Mouse (Mus musculus): ENCODE measurements at regions not wholly inside any gene's neighbourhood (a gene's known extent, or its start where the extent isn't known, plus 50 kb on each side); places are given as distances from the start of the nearest gene placed in this dataset.
"Not testable (repeated sequence)": the region's sequence is repeated elsewhere in the genome, so short reads cannot be mapped to it uniquely, and the experiment has no call there.

DNA sequence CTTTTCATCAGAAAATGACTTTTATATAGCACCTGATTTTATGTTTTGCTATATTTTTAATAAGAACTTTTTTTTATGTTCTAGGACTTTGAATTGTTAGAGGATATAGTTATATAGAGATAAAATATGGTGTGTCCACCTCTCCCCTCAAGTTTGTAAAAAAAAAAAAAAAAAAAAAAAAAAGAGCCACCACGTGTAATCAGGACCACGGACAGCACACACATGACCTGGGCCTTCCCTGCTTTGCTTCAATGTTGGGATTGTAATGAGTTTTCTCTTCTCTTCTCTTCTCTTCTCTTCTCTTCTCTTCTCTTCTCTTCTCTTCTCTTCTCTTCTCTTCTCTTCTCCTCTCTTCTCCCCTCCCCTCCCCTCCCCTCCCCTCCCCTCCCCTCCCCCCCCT is 78.5 kb downstream of the 1700010I14Rik start:
- not testable (repeated sequence) for H3K36me3 ChIP-seq; H3K4me3 ChIP-seq; ATAC-seq (ENCODE audit: insufficient number of reproducible peaks, low FRiP score); H3K9ac ChIP-seq; H3K4me1 ChIP-seq (replicated peaks); H3K9me3 ChIP-seq (replicated peaks); H3K27ac ChIP-seq (ENCODE audit: poor library complexity, severe bottlenecking); H3K27me3 ChIP-seq (replicated peaks); H3K4me2 ChIP-seq
- WGBS = 11% methylated on average over 2 of the region's 2 CpGs

DNA sequence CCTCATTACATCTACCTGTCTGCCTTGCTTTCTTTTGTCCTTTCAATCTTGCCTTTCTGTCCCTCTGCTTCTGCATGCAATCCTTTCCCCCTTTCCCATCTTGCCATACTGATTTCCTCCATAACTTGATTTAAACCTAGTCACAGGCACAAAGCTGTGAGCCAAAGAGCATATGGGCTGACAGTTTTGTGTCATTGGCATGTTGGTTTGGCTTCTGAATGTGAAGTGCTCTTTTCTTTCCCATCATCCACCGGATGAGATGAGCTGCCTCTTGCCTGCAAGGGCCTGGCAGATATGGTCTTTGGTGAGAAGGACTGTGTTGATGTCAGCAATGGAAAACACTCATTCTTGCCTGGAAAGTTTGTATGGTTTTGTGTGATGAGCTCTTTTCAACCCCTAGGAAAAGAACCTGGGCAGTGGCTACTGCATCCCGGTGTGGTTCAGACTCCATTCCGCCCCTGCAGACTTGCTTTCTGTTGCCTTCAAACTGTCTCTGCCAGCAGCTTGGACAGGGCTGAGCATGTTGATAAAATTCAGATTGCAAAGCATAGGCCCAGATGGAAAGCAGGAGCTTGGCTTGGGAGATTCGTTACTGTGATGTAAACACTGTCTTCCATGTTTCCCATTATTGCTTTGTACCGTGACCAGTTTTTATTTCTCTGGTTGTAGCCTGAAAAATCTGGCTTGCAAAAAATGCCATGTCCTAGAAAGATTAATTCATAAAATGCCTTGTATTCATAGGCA is 80.9 kb downstream of the 1700010I14Rik start:
- 79% methylated on average over 5 of the region's 5 CpGs for WGBS

DNA sequence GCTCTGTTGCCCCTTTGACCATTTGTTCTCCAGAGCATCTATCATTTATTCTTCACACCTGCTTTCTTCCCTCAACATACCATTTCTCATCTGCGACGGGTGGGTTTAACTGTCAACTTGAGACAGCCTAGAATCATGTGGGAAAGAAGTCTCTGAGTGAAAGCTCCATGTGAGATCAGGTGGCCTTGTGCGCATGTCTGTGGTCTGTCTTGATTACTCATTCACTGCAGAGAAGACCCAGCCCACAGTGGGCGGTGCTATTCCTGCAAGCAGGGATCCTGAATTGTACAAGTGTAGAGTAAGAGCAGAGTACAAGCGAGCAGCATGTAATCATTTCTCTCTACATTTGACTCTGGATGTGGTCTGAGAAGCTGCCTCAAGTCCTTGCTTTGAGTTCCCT is 95.5 kb downstream of the 1700010I14Rik start:
- Histone ChIP-seq H3K36me3 (no peaks in the 10 kb centered on the region), H3K4me1 (replicated peaks) (no peaks in the 10 kb centered on the region), H3K27me3 (replicated peaks) (no peaks in the 10 kb centered on the region), H3K27ac (ENCODE audit: poor library complexity, severe bottlenecking) (no peak overlapping the region), H3K4me3 (no peak overlapping the region), H3K9ac (no peak overlapping the region), H3K9me3 (replicated peaks) (peaks cover 27% of the 10 kb centered on the region), H3K4me2 (no peak overlapping the region)
- 88% methylated on average over 5 of the region's 5 CpGs for WGBS
- no peak for ATAC-seq (ENCODE audit: insufficient number of reproducible peaks, low FRiP score)

More for the DNA sequence above, 80.9 kb downstream of the 1700010I14Rik start:
- Histone ChIP-seq H3K4me3 (no peak overlapping the region), H3K9me3 (replicated peaks) (no peaks in the 10 kb centered on the region), H3K27ac (ENCODE audit: poor library complexity, severe bottlenecking) (no peak overlapping the region), H3K27me3 (replicated peaks) (no peaks in the 10 kb centered on the region), H3K9ac (no peak overlapping the region), H3K4me2 (no peak overlapping the region), H3K4me1 (replicated peaks) (no peaks in the 10 kb centered on the region), H3K36me3 (no peaks in the 10 kb centered on the region)
- no peak for ATAC-seq (ENCODE audit: insufficient number of reproducible peaks, low FRiP score)

DNA sequence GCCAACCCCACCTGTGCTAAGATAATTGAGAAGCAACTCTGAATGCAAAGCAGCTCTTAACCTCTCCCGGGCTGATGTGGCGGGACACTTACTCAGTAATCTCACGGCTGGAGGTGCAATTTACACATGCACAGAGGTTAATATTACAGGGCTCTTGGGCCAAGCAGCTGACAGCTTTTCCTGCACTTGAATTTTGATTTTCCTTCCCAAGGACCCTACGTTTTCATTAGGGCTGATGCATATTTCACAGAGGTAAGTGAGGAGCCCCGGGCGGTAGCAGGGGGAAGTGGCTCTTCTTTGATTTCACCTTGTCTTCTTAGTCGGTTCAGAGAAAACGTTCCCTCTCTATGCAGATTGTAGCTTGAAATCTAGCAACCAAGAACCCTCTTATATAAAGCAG is 139.7 kb downstream of the 1700010I14Rik start:
- Histone ChIP-seq H3K27ac (ENCODE audit: poor library complexity, severe bottlenecking) (no peak overlapping the region), H3K4me1 (replicated peaks) (no peaks in the 10 kb centered on the region), H3K9ac (no peak overlapping the region), H3K27me3 (replicated peaks) (no peaks in the 10 kb centered on the region), H3K4me2 (no peak overlapping the region), H3K36me3 (no peaks in the 10 kb centered on the region), H3K4me3 (no peak overlapping the region), H3K9me3 (replicated peaks) (no peaks in the 10 kb centered on the region)
- WGBS = 56% methylated on average over 8 of the region's 8 CpGs
- ATAC-seq (ENCODE audit: insufficient number of reproducible peaks, low FRiP score) = no peak

DNA sequence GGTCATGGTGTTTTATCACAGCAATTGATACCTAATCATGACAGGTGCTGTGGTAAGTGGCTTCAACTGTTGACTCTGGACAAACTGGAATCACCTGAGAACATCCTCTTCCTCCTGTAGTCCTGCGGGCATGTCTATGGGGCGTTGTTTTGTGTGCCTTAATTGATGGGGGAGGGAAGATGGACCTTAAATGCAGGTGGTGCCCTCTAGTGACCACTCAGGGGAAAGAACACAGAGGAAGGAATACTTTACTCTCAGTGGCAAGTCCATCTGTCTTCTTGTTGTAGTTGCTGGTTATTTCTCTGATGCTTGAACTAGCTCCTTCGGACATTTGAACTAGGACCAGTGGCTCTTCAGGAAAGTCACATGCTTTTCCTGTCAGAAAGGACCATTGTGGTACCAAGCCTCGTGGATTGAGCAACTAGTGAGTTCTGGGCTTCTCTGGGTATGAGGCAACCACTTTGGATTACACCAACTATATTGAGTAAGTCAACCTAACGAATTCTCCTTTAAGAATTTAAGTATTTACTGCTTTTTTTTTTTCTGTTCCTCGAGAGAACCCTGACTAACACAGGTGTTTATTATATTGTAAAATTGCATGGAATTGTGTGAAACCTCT is 157.6 kb downstream of the 1700010I14Rik start:
- WGBS = 59% methylated on average over 6 of the region's 6 CpGs
- Histone ChIP-seq H3K27ac (ENCODE audit: poor library complexity, severe bottlenecking) (no peak overlapping the region), H3K4me2 (no peak overlapping the region), H3K4me3 (no peak overlapping the region), H3K9me3 (replicated peaks) (no peaks in the 10 kb centered on the region), H3K27me3 (replicated peaks) (no peaks in the 10 kb centered on the region), H3K4me1 (replicated peaks) (no peaks in the 10 kb centered on the region), H3K9ac (no peak overlapping the region), H3K36me3 (no peaks in the 10 kb centered on the region)
- ATAC-seq (ENCODE audit: insufficient number of reproducible peaks, low FRiP score) = no peak

DNA sequence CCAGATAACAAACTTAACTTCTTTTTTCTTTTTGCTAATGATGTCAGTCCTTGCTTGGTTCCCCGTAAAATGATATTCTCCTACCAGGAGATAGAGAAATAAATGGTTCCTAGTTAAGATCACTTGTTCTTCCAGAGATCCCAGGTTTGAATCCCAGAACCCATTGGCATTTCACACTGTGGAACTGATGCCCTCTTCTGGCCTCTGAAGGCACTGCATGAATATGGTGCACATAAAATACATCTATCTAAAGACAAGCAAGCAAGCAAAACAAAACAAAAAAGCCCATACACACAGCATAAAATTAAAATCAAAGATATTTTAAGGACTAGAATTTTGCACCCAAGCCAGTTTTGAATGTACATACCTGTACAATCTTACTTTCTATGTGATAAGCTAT is 162.5 kb downstream of the 1700010I14Rik start:
- no peak overlapping the region for H3K9ac ChIP-seq
- WGBS = 86% methylated on average over 1 of the region's 1 CpGs

DNA sequence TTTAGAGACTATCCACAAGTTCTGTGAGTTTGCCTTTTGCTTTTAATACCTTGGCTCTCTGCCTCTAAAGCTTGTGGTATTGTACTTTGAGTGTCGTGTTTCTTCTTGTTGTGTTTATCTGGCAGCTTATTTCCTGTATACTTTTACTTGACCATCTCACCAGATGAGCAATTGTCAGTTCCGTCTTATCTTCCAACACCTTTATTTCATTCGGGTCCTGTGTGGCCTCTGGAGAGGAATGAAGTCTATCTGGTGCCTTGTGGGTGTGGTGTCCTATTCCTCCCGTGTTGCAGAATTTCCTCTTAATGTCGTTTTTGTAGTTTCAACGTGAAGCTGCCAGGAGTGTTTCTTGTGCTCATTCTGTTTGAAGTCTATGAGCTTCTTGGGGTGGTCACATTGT is 174.0 kb downstream of the 1700010I14Rik start:
- Histone ChIP-seq H3K9ac (no peak overlapping the region), H3K4me3 (no peak overlapping the region), H3K27ac (ENCODE audit: poor library complexity, severe bottlenecking) (no peak overlapping the region), H3K27me3 (replicated peaks) (peaks cover 3% of the 10 kb centered on the region; the same call in 1 of the 2 replicates), H3K4me1 (replicated peaks) (peaks cover 3% of the 10 kb centered on the region; the same call in 1 of the 2 replicates), H3K4me2 (no peak overlapping the region), H3K9me3 (replicated peaks) (no peaks in the 10 kb centered on the region), H3K36me3 (no peaks in the 10 kb centered on the region)
- 52% methylated on average over 6 of the region's 6 CpGs for WGBS
- ATAC-seq (ENCODE audit: insufficient number of reproducible peaks, low FRiP score) = no peak

More for the DNA sequence above, 162.5 kb downstream of the 1700010I14Rik start:
- Histone ChIP-seq H3K27ac (ENCODE audit: poor library complexity, severe bottlenecking) (no peak overlapping the region), H3K9me3 (replicated peaks) (no peaks in the 10 kb centered on the region), H3K36me3 (no peaks in the 10 kb centered on the region), H3K4me3 (no peak overlapping the region), H3K4me1 (replicated peaks) (no peaks in the 10 kb centered on the region), H3K27me3 (replicated peaks) (no peaks in the 10 kb centered on the region), H3K4me2 (no peak overlapping the region)
- ATAC-seq (ENCODE audit: insufficient number of reproducible peaks, low FRiP score) = no peak

DNA sequence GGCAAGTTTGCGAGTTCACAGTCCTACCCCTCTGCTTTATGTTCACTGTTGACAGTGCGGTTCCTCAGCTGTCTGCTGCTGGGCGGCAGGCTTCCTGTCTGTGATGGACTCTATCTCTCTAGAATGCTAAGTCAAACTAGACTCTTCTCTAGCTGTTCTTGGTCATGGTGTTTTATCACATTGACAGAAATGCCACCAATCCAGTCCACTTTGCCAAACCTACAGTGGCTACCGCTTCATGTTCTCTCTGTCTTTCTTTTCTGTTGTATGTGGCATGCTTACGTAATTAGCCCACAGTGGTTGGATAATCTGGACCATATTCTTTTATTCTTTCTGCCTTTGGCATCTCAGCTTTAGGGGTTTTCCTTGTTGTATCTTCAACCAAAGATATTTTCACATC is 174.5 kb downstream of the 1700010I14Rik start:
- Histone ChIP-seq H3K4me1 (replicated peaks) (peaks cover 7% of the 10 kb centered on the region), H3K4me3 (no peak overlapping the region), H3K36me3 (no peaks in the 10 kb centered on the region), H3K4me2 (no peak overlapping the region), H3K9ac (no peak overlapping the region), H3K27ac (ENCODE audit: poor library complexity, severe bottlenecking) (no peak overlapping the region), H3K27me3 (replicated peaks) (peaks cover 3% of the 10 kb centered on the region; the same call in 1 of the 2 replicates), H3K9me3 (replicated peaks) (no peaks in the 10 kb centered on the region)
- no peak for ATAC-seq (ENCODE audit: insufficient number of reproducible peaks, low FRiP score)
- 66% methylated on average over 5 of the region's 5 CpGs for WGBS

DNA sequence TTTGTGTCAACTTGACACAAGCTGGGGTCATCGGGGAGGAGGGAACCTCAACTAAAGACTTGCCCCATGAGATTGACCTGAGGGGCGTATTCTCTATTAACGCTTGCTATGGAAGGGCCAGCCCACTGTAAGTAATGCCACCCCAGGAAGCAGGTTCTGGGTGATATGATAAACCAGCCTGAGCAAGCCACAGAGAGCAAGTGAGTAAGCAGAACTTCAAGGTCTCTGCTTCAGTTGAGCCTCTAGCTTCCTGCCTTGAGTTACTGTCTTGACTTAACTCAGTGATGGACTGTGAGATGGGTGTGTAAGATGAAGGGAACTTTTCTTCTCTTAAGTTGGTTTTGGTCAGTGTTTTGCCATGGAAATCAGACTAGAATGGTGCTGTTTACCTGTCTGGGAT is 175.2 kb downstream of the 1700010I14Rik start:
- H3K36me3 ChIP-seq = no peaks in the 10 kb centered on the region
- peaks cover 8% of the 10 kb centered on the region for H3K4me1 ChIP-seq (replicated peaks)
- H3K4me3 ChIP-seq = no peak overlapping the region
- H3K4me2 ChIP-seq = no peak overlapping the region
- peaks cover 3% of the 10 kb centered on the region; the same call in 1 of the 2 replicates for H3K27me3 ChIP-seq (replicated peaks)
- no peak overlapping the region for H3K9ac ChIP-seq
- WGBS = 73% methylated on average over 3 of the region's 3 CpGs
- H3K9me3 ChIP-seq (replicated peaks) = no peaks in the 10 kb centered on the region
- no peak overlapping the region for H3K27ac ChIP-seq (ENCODE audit: poor library complexity, severe bottlenecking)
- ATAC-seq (ENCODE audit: insufficient number of reproducible peaks, low FRiP score) = no peak

DNA sequence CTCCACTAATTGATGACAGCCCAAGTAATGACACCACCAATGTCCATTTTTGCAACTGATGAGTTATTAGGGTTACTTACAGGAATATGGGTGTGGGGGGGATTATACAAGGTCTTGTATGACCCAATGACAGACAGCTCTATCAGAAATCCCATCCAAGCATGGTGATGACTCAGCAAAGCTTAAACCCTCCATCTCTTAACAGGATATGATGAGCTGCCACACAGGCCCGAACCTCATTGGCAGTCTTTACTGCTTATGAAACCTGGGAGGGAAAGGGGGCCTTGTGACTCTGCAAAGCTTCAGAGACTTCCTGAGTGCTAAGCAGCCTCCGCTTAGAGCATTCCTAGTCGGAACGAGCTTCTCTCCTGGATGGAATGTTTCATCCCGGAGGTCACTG is 176.4 kb downstream of the 1700010I14Rik start:
- no peak overlapping the region for H3K4me3 ChIP-seq
- H3K36me3 ChIP-seq = no peaks in the 10 kb centered on the region
- no peaks in the 10 kb centered on the region for H3K9me3 ChIP-seq (replicated peaks)
- no peak for ATAC-seq (ENCODE audit: insufficient number of reproducible peaks, low FRiP score)
- peaks cover 8% of the 10 kb centered on the region for H3K4me1 ChIP-seq (replicated peaks)
- H3K4me2 ChIP-seq = no peak overlapping the region
- WGBS = 71% methylated on average over 5 of the region's 5 CpGs
- no peak overlapping the region for H3K9ac ChIP-seq
- H3K27me3 ChIP-seq (replicated peaks) = peaks cover 3% of the 10 kb centered on the region; the same call in 1 of the 2 replicates
- no peak overlapping the region for H3K27ac ChIP-seq (ENCODE audit: poor library complexity, severe bottlenecking)

DNA sequence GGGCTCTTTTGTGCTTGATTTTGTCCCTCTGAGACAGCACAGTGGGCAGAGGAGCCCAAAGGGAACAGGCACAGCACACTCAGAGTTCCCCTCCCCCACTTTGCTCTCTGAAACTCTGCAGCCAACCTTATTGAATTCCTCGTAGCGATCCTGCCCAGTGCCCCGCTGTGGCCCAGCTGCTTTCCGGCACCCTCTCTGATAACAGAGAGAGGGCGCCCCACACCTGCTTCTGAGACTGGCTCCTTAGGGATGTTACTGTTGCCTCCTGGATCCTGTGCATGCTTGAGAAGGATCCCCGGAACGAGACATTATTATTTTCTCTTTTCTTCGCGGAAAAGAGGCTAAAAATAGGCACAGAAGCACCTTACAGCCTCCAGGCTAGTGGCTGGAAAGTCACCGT is 179.0 kb downstream of the 1700010I14Rik start:
- Histone ChIP-seq H3K9me3 (replicated peaks) (no peaks in the 10 kb centered on the region), H3K9ac (peak overlapping the region; percentile 67), H3K36me3 (no peaks in the 10 kb centered on the region), H3K27me3 (replicated peaks) (peaks cover 3% of the 10 kb centered on the region; the same call in 1 of the 2 replicates), H3K27ac (ENCODE audit: poor library complexity, severe bottlenecking) (no peak overlapping the region), H3K4me2 (peak overlapping the region; percentile 93), H3K4me3 (peak overlapping the region; percentile 52), H3K4me1 (replicated peaks) (peaks cover 8% of the 10 kb centered on the region)
- WGBS = 0% methylated on average over 10 of the region's 10 CpGs
- no peak for ATAC-seq (ENCODE audit: insufficient number of reproducible peaks, low FRiP score)

Measured in heart, embryonic 12.5 days (tissue).